Mouse (Mus musculus): ENCODE data around the gene Scyl1.

GRCm38 (mm10) chr19:5722848-5723425, 48.3 kb downstream of the Scyl1 start:
- TF ChIP-seq GATA1 (IDR thresholded peaks at IDR 0.05; ENCODE audit: low read length) (peak; percentile 89), TAL1 (IDR thresholded peaks at IDR 0.05; ENCODE audit: low read length) (peak; percentile 87)

All from erythroblast, embryonic 14.5 days (primary cell).